Mouse (Mus musculus) MEL (cell line): ENCODE results near the gene Fnbp4.

Source experiments
- CTCF ChIP-seq, 3 experiments: IDR thresholded peaks in 2 of 3; conservative IDR thresholded peaks in 1 of 3; 2 replicates each; pipeline ENCODE4 v1.5.1; 2011 to 2012; ENCODE audit warnings: low read length in 3 of 3, low read depth in 2 of 3, mild to moderate bottlenecking in 2 of 3, improper control_type of control experiment in 1 of 3, inconsistent platforms in 1 of 3, mixed read lengths in 1 of 3, moderate library complexity in 1 of 3; ENCODE audit not compliant: control insufficient read depth in 1 of 3, insufficient read depth in 1 of 3, poor library complexity in 1 of 3, severe bottlenecking in 1 of 3
- E2F4 ChIP-seq: IDR thresholded peaks from 2 replicates; pipeline ENCODE4 v1.6.1; 2011; ENCODE audit warnings: low read depth, low read length, improper control_type of control experiment, borderline replicate concordance
- EP300 ChIP-seq, 2 experiments: IDR thresholded peaks; 2 replicates each; pipeline ENCODE4 v1.6.1; 2011; ENCODE audit warnings: improper control_type of control experiment in 2 of 2, low read length in 2 of 2, low read depth in 1 of 2, mild to moderate bottlenecking in 1 of 2
- GABPA ChIP-seq: IDR thresholded peaks from 2 replicates; pipeline ENCODE4 v1.6.1; 2012; ENCODE audit warnings: low read depth, mild to moderate bottlenecking, inconsistent platforms, low read length, improper control_type of control experiment, moderate library complexity
- MAFK ChIP-seq: IDR thresholded peaks from 2 replicates; pipeline ENCODE4 v1.6.1; 2011; ENCODE audit warnings: low read depth, mild to moderate bottlenecking, low read length, improper control_type of control experiment, borderline replicate concordance
- MAX ChIP-seq: IDR thresholded peaks from 2 replicates; pipeline ENCODE4 v1.6.1; 2011; ENCODE audit warnings: low read length, improper control_type of control experiment
- MAZ ChIP-seq: IDR thresholded peaks from 2 replicates; pipeline ENCODE4 v1.6.1; 2012; ENCODE audit warnings: low read depth, mild to moderate bottlenecking, inconsistent platforms, low read length, improper control_type of control experiment
- MEF2A ChIP-seq: IDR thresholded peaks from 2 replicates; pipeline ENCODE4 v1.6.1; 2014; ENCODE audit warnings: low read depth, mild to moderate bottlenecking, inconsistent platforms, low read length, improper control_type of control experiment; ENCODE audit not compliant: poor library complexity, insufficient replicate concordance, severe bottlenecking; ENCODE audit errors: extremely low read depth
- NELFE ChIP-seq: IDR thresholded peaks from 2 replicates; pipeline ENCODE4 v1.6.1; 2011; ENCODE audit warnings: low read depth, low read length, improper control_type of control experiment
- POLR2A ChIP-seq, 2 experiments: IDR thresholded peaks; 2 replicates each; pipeline ENCODE4 v1.6.1; 2011 to 2012; ENCODE audit warnings: low read length in 2 of 2, mild to moderate bottlenecking in 2 of 2, control low read depth in 1 of 2, improper control_type of control experiment in 1 of 2, low read depth in 1 of 2, moderate library complexity in 1 of 2; ENCODE audit not compliant: control insufficient read depth in 1 of 2, insufficient read depth in 1 of 2, poor library complexity in 1 of 2
- POLR2AphosphoS2 ChIP-seq: IDR thresholded peaks from 2 replicates; pipeline ENCODE4 v1.6.1; 2011; ENCODE audit warnings: low read length, improper control_type of control experiment
- TBP ChIP-seq: IDR thresholded peaks from 2 replicates; pipeline ENCODE4 v1.8.0; 2011; ENCODE audit warnings: low read depth, low read length, improper control_type of control experiment
- TCF12 ChIP-seq: IDR thresholded peaks from 2 replicates; pipeline ENCODE4 v1.6.1; 2014; ENCODE audit warnings: low read depth, mild to moderate bottlenecking, inconsistent platforms, low read length, improper control_type of control experiment, moderate library complexity
- USF1 ChIP-seq: IDR thresholded peaks from 2 replicates; pipeline ENCODE4 v1.6.1; 2014; ENCODE audit warnings: low read depth, mild to moderate bottlenecking, inconsistent platforms, low read length, improper control_type of control experiment, moderate library complexity

GRCm38 (mm10) chr2:90818710-90819109 lies 73.5 kb downstream of the Fnbp4 start:
- TF ChIP-seq MAX (no peak), NELFE (no peak), POLR2A (IDR thresholded peaks at IDR 0.05; ENCODE audit: control insufficient read depth in 1 of 2, insufficient read depth in 1 of 2, low read depth in 1 of 2, low read length in 2 of 2, poor library complexity in 1 of 2) (no peak), MAZ (no peak), EP300 (IDR thresholded peaks at IDR 0.05; ENCODE audit: low read depth in 1 of 2, low read length in 2 of 2) (no peak), MEF2A (no peak), POLR2AphosphoS2 (no peak), E2F4 (no peak), TCF12 (no peak), GABPA (no peak), CTCF (IDR thresholded peaks at IDR 0.05 in 2 of 3, conservative IDR thresholded peaks at IDR 0.05 in 1 of 3; ENCODE audit: control insufficient read depth in 1 of 3, insufficient read depth in 1 of 3, low read depth in 2 of 3, low read length in 3 of 3, poor library complexity in 1 of 3, severe bottlenecking in 1 of 3) (no peak), TBP (no peak), USF1 (no peak), MAFK (no peak)
